Comparison of ENCODE assay signal across 8 mouse cellular contexts in the genomic region with DNA sequence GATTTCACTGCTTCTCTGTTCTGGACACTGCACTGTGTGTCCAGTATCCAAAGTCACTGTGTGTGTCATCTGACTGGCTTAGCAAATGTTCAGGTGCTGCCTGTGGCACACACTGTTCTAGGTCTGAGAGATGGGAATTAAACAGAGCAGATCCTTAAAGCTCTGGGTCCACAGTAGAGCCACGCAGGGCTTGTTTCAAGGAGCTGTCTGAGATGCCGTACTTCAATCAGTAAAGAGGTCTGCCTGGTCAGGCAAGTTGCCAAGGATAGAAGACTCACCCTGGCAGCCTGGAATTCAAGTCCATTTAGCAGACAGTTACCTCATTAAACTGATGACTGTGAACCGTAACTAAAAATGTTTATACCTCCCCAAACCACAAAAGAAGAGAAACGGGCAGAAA.
DNase-seq lines count a peak whose midpoint lies in the region; ATAC-seq lines count a peak whose summit lies in the region.

No protein-coding gene starts in this region.

- no peaks in the 10 kb centered on the region for H3K36me3 ChIP-seq in neural tube, embryonic 12.5 days
- no peaks in the 10 kb centered on the region for H3K36me3 ChIP-seq in forebrain, embryonic 15.5 days
- no peaks in the 10 kb centered on the region for H3K36me3 ChIP-seq in lung, embryonic 16.5 days (ENCODE audit: control insufficient read depth, insufficient read depth, low read length)

- H3K4me3 ChIP-seq in neural tube, embryonic 12.5 days = no peak overlapping the region
- no peak overlapping the region for H3K4me3 ChIP-seq in forebrain, embryonic 15.5 days
- no peak overlapping the region for H3K4me3 ChIP-seq in lung, embryonic 16.5 days (ENCODE audit: low read length)

- 0 out of 2 replicates have a peak, but pooled peaks have one; percentile 39 for ATAC-seq in neural tube, embryonic 12.5 days (ENCODE audit: low FRiP score, low read depth)
- ATAC-seq in forebrain, embryonic 15.5 days (replicated peaks) = peak; percentile 58
- peak; percentile 67 for ATAC-seq in lung, embryonic 16.5 days (ENCODE audit: low read depth)

- no peak overlapping the region for H3K4me2 ChIP-seq in neural tube, embryonic 12.5 days (replicated peaks)
- H3K4me2 ChIP-seq in forebrain, embryonic 15.5 days (replicated peaks) = no peak overlapping the region
- 0 out of 2 replicates have a peak overlapping the region, but pooled peaks have one; percentile 8 for H3K4me2 ChIP-seq in lung, embryonic 16.5 days (ENCODE audit: low read depth, low read length)

- H3K9ac ChIP-seq in neural tube, embryonic 12.5 days = no peak overlapping the region
- no peak overlapping the region for H3K9ac ChIP-seq in forebrain, embryonic 15.5 days (replicated peaks)
- no peak overlapping the region for H3K9ac ChIP-seq in lung, embryonic 16.5 days (ENCODE audit: low read length)

- no peak for DNase-seq in neural tube, embryonic 10.5 days (ENCODE audit: extremely low spot score, low spot score)
- no peak for DNase-seq in testis, postnatal 10 days (ENCODE audit: low spot score)
- DNase-seq in spleen, postnatal 36 days (ENCODE audit: low spot score in 2 of 2) = no peak
- DNase-seq in spleen, adult 18-20 months = no peak
- no peak for DNase-seq in cerebellum, adult 8-10 months

- no peaks in the 10 kb centered on the region for H3K9me3 ChIP-seq in neural tube, embryonic 12.5 days
- no peaks in the 10 kb centered on the region for H3K9me3 ChIP-seq in forebrain, embryonic 15.5 days
- no peaks in the 10 kb centered on the region for H3K9me3 ChIP-seq in lung, embryonic 16.5 days (ENCODE audit: control insufficient read depth, low read length)

- WGBS in neural tube, embryonic 12.5 days = 32% methylated on average over 4 of the region's 4 CpGs
- 12% methylated on average over 4 of the region's 4 CpGs for WGBS in forebrain, embryonic 15.5 days
- 18% methylated on average over 4 of the region's 4 CpGs for WGBS in lung, embryonic 16.5 days

- H3K27me3 ChIP-seq in neural tube, embryonic 12.5 days (replicated peaks) = no peaks in the 10 kb centered on the region
- H3K27me3 ChIP-seq in forebrain, embryonic 15.5 days = no peaks in the 10 kb centered on the region
- H3K27me3 ChIP-seq in lung, embryonic 16.5 days (ENCODE audit: control insufficient read depth, insufficient read depth, low read depth, low read length) = no peaks in the 10 kb centered on the region

- H3K27ac ChIP-seq in neural tube, embryonic 12.5 days = no peak overlapping the region
- H3K27ac ChIP-seq in forebrain, embryonic 15.5 days (replicated peaks) = 0 out of 2 replicates have a peak overlapping the region, but pooled peaks have one; percentile 31
- 0 out of 2 replicates have a peak overlapping the region, but pooled peaks have one; percentile 6 for H3K27ac ChIP-seq in lung, embryonic 16.5 days (ENCODE audit: low read length)

- peaks cover 13% of the 10 kb centered on the region for H3K4me1 ChIP-seq in neural tube, embryonic 12.5 days
- H3K4me1 ChIP-seq in forebrain, embryonic 15.5 days = peaks cover 32% of the 10 kb centered on the region
- peaks cover 17% of the 10 kb centered on the region for H3K4me1 ChIP-seq in lung, embryonic 16.5 days (replicated peaks; ENCODE audit: control insufficient read depth, insufficient read depth, low read length)
